Mouse (Mus musculus) cortical plate, adult 2 months (tissue): ENCODE measurements around the gene Tenm2.

ENCODE experiments used
- CTCF ChIP-seq: fragments of 200-500 bp; IDR thresholded peaks from 2 replicates; pipeline ENCODE4 v1.5.1; 2011; ENCODE audit warnings: mild to moderate bottlenecking, control low read depth, low read length; ENCODE audit not compliant: insufficient read depth; ENCODE audit errors: extremely low read depth
- POLR2A ChIP-seq: fragments of 200-500 bp; IDR thresholded peaks from 2 replicates; pipeline ENCODE4 v1.6.1; 2011; ENCODE audit warnings: mild to moderate bottlenecking, low read length, control low read depth; ENCODE audit not compliant: insufficient read depth; ENCODE audit errors: extremely low read depth

DNA sequence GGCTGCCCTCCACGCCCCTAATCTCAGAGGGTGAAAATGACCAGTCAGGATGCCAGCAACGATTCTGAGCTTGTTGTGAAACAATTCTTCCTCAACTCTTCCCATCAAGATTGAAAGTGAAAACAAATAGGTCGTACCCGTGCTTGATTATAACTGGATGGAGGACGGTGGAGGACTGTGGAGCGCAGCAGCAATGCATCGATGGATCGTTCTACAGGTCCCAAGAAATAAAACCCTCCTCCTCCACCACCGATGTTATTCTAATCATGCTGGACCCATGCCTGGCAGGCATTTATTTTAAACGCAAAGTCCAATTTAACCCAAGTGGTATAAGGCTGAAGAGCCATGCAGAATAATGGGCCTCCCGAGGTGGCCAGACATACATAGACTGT, 991.3 kb downstream of the Tenm2 start:
- TF ChIP-seq POLR2A, result no peak
- no peak for TF ChIP-seq CTCF
